Mouse (Mus musculus) lung, embryonic 16.5 days (tissue): Measurements from ENCODE around the gene Asna1. TPM values are rescaled to one million over a fixed set of nuclear protein-coding genes. Genes with fewer than 3 reads are reported as not detected.

Experiments
- ATAC-seq: fragments of 200-750 bp; cut with Nextera tagmentation; 2 replicates; pipeline ENCODE4 v1.8.0; 2017; ENCODE audit warnings: low read depth, mild to moderate bottlenecking, moderate library complexity
- H3K27ac ChIP-seq: fragments of 300-500 bp; sonication (generic); 2 replicates; pipeline ENCODE4 v1.5.1; 2014; ENCODE audit warnings: mild to moderate bottlenecking, control low read depth, low read length
- H3K27me3 ChIP-seq: fragments of 300-500 bp; sonication (generic); 2 replicates; pipeline ENCODE4 v1.6.1; 2014; ENCODE audit warnings: low read depth, low read length, mixed read lengths; ENCODE audit not compliant: control insufficient read depth, insufficient read depth
- H3K36me3 ChIP-seq: fragments of 300-500 bp; sonication (generic); 2 replicates; pipeline ENCODE4 v1.6.1; 2014; ENCODE audit warnings: low read length; ENCODE audit not compliant: control insufficient read depth, insufficient read depth
- H3K4me1 ChIP-seq: fragments of 300-500 bp; sonication (generic); replicated peaks from 2 replicates; pipeline ENCODE4 v1.6.1; 2014; ENCODE audit warnings: low read length, mixed read lengths; ENCODE audit not compliant: control insufficient read depth, insufficient read depth
- H3K4me2 ChIP-seq: fragments of 300-500 bp; sonication (generic); 2 replicates; pipeline ENCODE4 v1.6.1; 2014; ENCODE audit warnings: low read depth, low read length, control low read depth
- H3K4me3 ChIP-seq: fragments of 300-500 bp; sonication (generic); 2 replicates; pipeline ENCODE4 v1.5.1; 2014; ENCODE audit warnings: mild to moderate bottlenecking, low read length, control low read depth
- H3K9ac ChIP-seq: fragments of 300-500 bp; sonication (generic); 2 replicates; pipeline ENCODE4 v1.6.1; 2014; ENCODE audit warnings: low read length, control low read depth
- H3K9me3 ChIP-seq: fragments of 300-500 bp; sonication (generic); 2 replicates; pipeline ENCODE4 v1.6.1; 2016; ENCODE audit warnings: low read length; ENCODE audit not compliant: control insufficient read depth
- WGBS: fragments of 180-500 bp; shearing (Covaris S2); extraction: QIAGEN DNeasy Blood & Tissue Kit; methylation state at CpG from one replicate; pipeline ENCODE4 v1.1.7; 2014; 5-methylcytosine and 5-hydroxymethylcytosine counted together
- polyA plus RNA-seq: library from polyadenylated mRNA; unstranded; fragments of >200 nt; fragmentation: Nextera tagmentation; extraction: Ambion mirVana; gene quantifications from 2 replicates; pipeline ENCODE4 v1.2.1, GENCODE M21; 2015

Asna1 gene
- polyA plus RNA-seq, 1 experiment from 2014 or later = 122 TPM

GRCm38 (mm10) chr8:85036381-85036717 lies 11.3 kb upstream of the Asna1 start:
- Histone ChIP-seq H3K27ac (peak overlapping the region; percentile 100), H3K4me3 (peak overlapping the region; percentile 83), H3K27me3 (no peaks in the 10 kb centered on the region), H3K36me3 (peaks cover 29% of the 10 kb centered on the region), H3K4me2 (peak overlapping the region; percentile 91), H3K9me3 (no peaks in the 10 kb centered on the region), H3K9ac (peak overlapping the region; percentile 94), H3K4me1 (peaks cover 15% of the 10 kb centered on the region)
- ATAC-seq = peak; percentile 26
- WGBS = 0% methylated on average over 9 of the region's 9 CpGs

DNA sequence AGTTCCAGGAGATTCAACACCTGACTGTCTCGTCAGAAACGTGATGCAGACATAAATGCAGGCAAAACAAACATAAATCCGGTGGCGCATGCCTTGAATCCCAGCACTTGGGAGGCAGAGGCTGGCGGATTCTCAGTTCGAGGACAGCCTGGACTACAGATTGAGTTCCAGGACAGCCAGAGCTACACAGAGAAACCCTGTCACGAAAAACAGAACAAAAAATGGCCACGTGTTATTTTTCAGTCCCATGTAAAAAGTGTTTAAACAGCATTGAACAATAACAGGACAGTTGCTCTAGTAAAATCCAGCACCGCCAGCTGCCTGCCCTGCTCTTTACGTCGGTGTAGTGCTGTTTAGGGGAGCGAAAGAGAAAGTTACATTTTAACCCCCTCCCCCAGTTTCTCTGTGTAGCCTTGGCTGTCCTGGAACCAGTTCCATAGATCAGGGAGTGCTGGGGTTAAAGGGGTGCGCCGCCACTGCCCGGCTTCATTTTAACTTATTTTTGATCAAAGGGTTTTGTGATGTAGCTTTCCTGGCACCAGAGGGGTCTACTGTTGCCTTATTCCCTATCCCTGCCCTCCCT lies 10.7 kb upstream of the Asna1 start:
- peak overlapping the region; percentile 94 for H3K9ac ChIP-seq
- H3K4me1 ChIP-seq = peaks cover 15% of the 10 kb centered on the region
- ATAC-seq = peak; percentile 12
- under 1% methylated on average over 15 of the region's 15 CpGs for WGBS
- peaks cover 28% of the 10 kb centered on the region for H3K36me3 ChIP-seq
- H3K27me3 ChIP-seq = no peaks in the 10 kb centered on the region
- no peaks in the 10 kb centered on the region for H3K9me3 ChIP-seq
- H3K4me2 ChIP-seq = peak overlapping the region; percentile 91
- peak overlapping the region; percentile 83 for H3K4me3 ChIP-seq
- peak overlapping the region; percentile 100 for H3K27ac ChIP-seq

GRCm38 (mm10) chr8:85035165-85035727 lies 10.2 kb upstream of the Asna1 start:
- ATAC-seq = no peak
- Histone ChIP-seq H3K4me1 (peaks cover 15% of the 10 kb centered on the region), H3K4me2 (peak overlapping the region; percentile 91), H3K9me3 (no peaks in the 10 kb centered on the region), H3K36me3 (peaks cover 27% of the 10 kb centered on the region), H3K9ac (peak overlapping the region; percentile 94), H3K27me3 (no peaks in the 10 kb centered on the region), H3K27ac (peak overlapping the region; percentile 100), H3K4me3 (peak overlapping the region; percentile 83)
- 4% methylated on average over 12 of the region's 12 CpGs for WGBS

DNA sequence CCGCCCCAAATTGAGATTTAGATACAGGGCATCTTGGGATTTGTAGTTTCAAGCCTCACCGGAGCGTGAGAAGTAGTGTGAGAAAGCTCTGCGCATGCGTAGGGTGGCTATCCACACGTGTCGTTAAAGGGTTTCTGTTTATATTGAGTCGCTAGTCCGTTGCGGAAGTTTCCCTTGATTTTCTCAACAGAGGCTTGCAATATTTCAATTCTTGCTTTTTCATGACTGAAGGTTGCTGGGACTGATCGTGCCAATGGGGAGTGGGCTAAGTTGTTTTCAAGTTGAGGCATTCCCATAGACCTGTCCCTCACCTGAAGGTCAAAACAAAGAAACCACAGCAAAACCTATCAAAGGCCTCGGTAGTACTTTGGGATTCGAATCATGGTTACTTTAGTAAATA lies 9.7 kb upstream of the Asna1 start:
- Histone ChIP-seq H3K4me2 (peak overlapping the region; percentile 91), H3K27ac (peak overlapping the region; percentile 50; the same call in 1 of the 2 replicates), H3K36me3 (peaks cover 30% of the 10 kb centered on the region), H3K4me3 (peak overlapping the region; percentile 83), H3K27me3 (no peaks in the 10 kb centered on the region), H3K4me1 (peaks cover 15% of the 10 kb centered on the region), H3K9me3 (no peaks in the 10 kb centered on the region), H3K9ac (peak overlapping the region; percentile 94)
- under 1% methylated on average over 13 of the region's 13 CpGs for WGBS
- no peak for ATAC-seq

- 52% methylated on average over 1 of the region's 1 CpGs for WGBS
- Histone ChIP-seq H3K4me3 (no peak overlapping the region), H3K9me3 (no peaks in the 10 kb centered on the region), H3K9ac (no peak overlapping the region), H3K27me3 (no peaks in the 10 kb centered on the region), H3K36me3 (peaks cover 34% of the 10 kb centered on the region), H3K27ac (no peak overlapping the region; the same call in 1 of the 2 replicates), H3K4me1 (peaks cover 13% of the 10 kb centered on the region), H3K4me2 (no peak overlapping the region)
- no peak for ATAC-seq
Measured at GRCm38 (mm10) chr8:85033867-85034266, 8.8 kb upstream of the Asna1 start.

- no peak for ATAC-seq
- Histone ChIP-seq H3K27ac (no peak overlapping the region), H3K36me3 (peaks cover 34% of the 10 kb centered on the region), H3K27me3 (no peaks in the 10 kb centered on the region), H3K4me2 (no peak overlapping the region), H3K9me3 (no peaks in the 10 kb centered on the region), H3K9ac (no peak overlapping the region), H3K4me1 (peaks cover 20% of the 10 kb centered on the region), H3K4me3 (no peak overlapping the region)
- WGBS = 71% methylated on average over 4 of the region's 4 CpGs
Measured at GRCm38 (mm10) chr8:85032622-85033311, 7.7 kb upstream of the Asna1 start.

GRCm38 (mm10) chr8:85029271-85029670 lies 4.2 kb upstream of the Asna1 start:
- no peak for ATAC-seq
- no peak overlapping the region for H3K4me2 ChIP-seq
- no peaks in the 10 kb centered on the region for H3K9me3 ChIP-seq
- peaks cover 34% of the 10 kb centered on the region for H3K36me3 ChIP-seq
- no peak overlapping the region for H3K27ac ChIP-seq
- H3K27me3 ChIP-seq = no peaks in the 10 kb centered on the region
- 81% methylated on average over 14 of the region's 14 CpGs for WGBS
- H3K9ac ChIP-seq = no peak overlapping the region
- H3K4me1 ChIP-seq = peaks cover 21% of the 10 kb centered on the region
- no peak overlapping the region for H3K4me3 ChIP-seq

DNA sequence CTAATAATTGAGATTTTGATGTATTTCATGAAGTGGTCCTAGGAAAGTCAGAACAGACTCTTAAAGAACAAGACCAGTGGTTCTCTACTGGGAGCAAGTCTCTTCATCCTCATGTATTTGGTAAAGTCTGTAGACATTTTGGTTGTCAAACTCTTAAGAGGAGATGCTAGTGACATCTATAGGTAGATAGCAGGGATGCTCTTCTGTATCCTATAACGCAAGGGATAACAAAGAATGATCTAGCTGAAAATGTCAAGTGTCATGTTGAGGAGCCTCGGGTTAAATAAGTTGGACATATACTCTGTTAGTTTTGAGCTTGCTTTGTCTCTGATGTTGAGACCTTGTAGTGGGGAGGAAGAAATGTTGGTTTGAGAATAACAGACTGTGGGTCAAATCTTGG lies 2.8 kb upstream of the Asna1 start:
- Histone ChIP-seq H3K4me2 (peak overlapping the region; percentile 90), H3K27me3 (no peaks in the 10 kb centered on the region), H3K9me3 (no peaks in the 10 kb centered on the region), H3K4me3 (peak overlapping the region; percentile 98), H3K27ac (no peak overlapping the region), H3K36me3 (peaks cover 39% of the 10 kb centered on the region), H3K4me1 (peaks cover 24% of the 10 kb centered on the region), H3K9ac (peak overlapping the region; percentile 100)
- 13% methylated on average over 2 of the region's 2 CpGs for WGBS
- no peak for ATAC-seq

GRCm38 (mm10) chr8:85027516-85027855 lies 2.4 kb upstream of the Asna1 start:
- Histone ChIP-seq H3K27me3 (no peaks in the 10 kb centered on the region), H3K9ac (peak overlapping the region; percentile 100), H3K4me3 (peak overlapping the region; percentile 98), H3K9me3 (no peaks in the 10 kb centered on the region), H3K4me1 (peaks cover 24% of the 10 kb centered on the region), H3K36me3 (peaks cover 35% of the 10 kb centered on the region), H3K27ac (peak overlapping the region; percentile 87), H3K4me2 (peak overlapping the region; percentile 90)
- WGBS = under 1% methylated on average over 13 of the region's 13 CpGs
- ATAC-seq = no peak
